Mouse (Mus musculus): ENCODE results near the gene Mgam. TPM values are rescaled to one million over a fixed set of nuclear protein-coding genes. Genes with fewer than 3 reads are reported as not detected.
"Not testable (repeated sequence)": the region's sequence is repeated elsewhere in the genome, so short reads cannot be mapped to it uniquely, and the experiment has no call there.

Mgam gene
- polyA plus RNA-seq, 1 experiment = 0.10 TPM

GRCm38 (mm10) chr6:40755948-40756347, 127.3 kb downstream of the Mgam start:
- DNase-seq (ENCODE audit: low read depth) = no peak
- TF ChIP-seq CTCF (IDR thresholded peaks at IDR 0.05; ENCODE audit: borderline replicate concordance, extremely low read depth, insufficient read depth, insufficient read length) (no peak), POLR2A (IDR thresholded peaks at IDR 0.05; ENCODE audit: borderline replicate concordance, extremely low read depth, insufficient read depth, insufficient read length, poor library complexity, severe bottlenecking) (no peak)

- not testable (repeated sequence) for DNase-seq (ENCODE audit: low read depth)
Measured at GRCm38 (mm10) chr6:40757346-40757745, 128.7 kb downstream of the Mgam start.

- no peak for DNase-seq (ENCODE audit: low read depth)
- TF ChIP-seq POLR2A (IDR thresholded peaks at IDR 0.05; ENCODE audit: borderline replicate concordance, extremely low read depth, insufficient read depth, insufficient read length, poor library complexity, severe bottlenecking) (no peak), CTCF (IDR thresholded peaks at IDR 0.05; ENCODE audit: borderline replicate concordance, extremely low read depth, insufficient read depth, insufficient read length) (no peak)
Measured at GRCm38 (mm10) chr6:40774656-40775055, 146.0 kb downstream of the Mgam start.

- no peak for TF ChIP-seq POLR2A (IDR thresholded peaks at IDR 0.05; ENCODE audit: borderline replicate concordance, extremely low read depth, insufficient read depth, insufficient read length, poor library complexity, severe bottlenecking)
- TF ChIP-seq CTCF (IDR thresholded peaks at IDR 0.05; ENCODE audit: borderline replicate concordance, extremely low read depth, insufficient read depth, insufficient read length) = no peak
- no peak for DNase-seq (ENCODE audit: low read depth)
Measured at GRCm38 (mm10) chr6:40778458-40778857, 149.8 kb downstream of the Mgam start.

GRCm38 (mm10) chr6:40783637-40784036, 155.0 kb downstream of the Mgam start:
- TF ChIP-seq POLR2A (IDR thresholded peaks at IDR 0.05; ENCODE audit: borderline replicate concordance, extremely low read depth, insufficient read depth, insufficient read length, poor library complexity, severe bottlenecking) (no peak), CTCF (IDR thresholded peaks at IDR 0.05; ENCODE audit: borderline replicate concordance, extremely low read depth, insufficient read depth, insufficient read length) (no peak)
- no peak for DNase-seq (ENCODE audit: low read depth)

GRCm38 (mm10) chr6:40784378-40784777, 155.7 kb downstream of the Mgam start:
- no peak for DNase-seq (ENCODE audit: low read depth)
- TF ChIP-seq POLR2A (IDR thresholded peaks at IDR 0.05; ENCODE audit: borderline replicate concordance, extremely low read depth, insufficient read depth, insufficient read length, poor library complexity, severe bottlenecking) (no peak), CTCF (IDR thresholded peaks at IDR 0.05; ENCODE audit: borderline replicate concordance, extremely low read depth, insufficient read depth, insufficient read length) (no peak)

GRCm38 (mm10) chr6:40795077-40795812, 166.6 kb downstream of the Mgam start:
- TF ChIP-seq POLR2A (IDR thresholded peaks at IDR 0.05; ENCODE audit: borderline replicate concordance, extremely low read depth, insufficient read depth, insufficient read length, poor library complexity, severe bottlenecking) = no peak
- TF ChIP-seq CTCF (IDR thresholded peaks at IDR 0.05; ENCODE audit: borderline replicate concordance, extremely low read depth, insufficient read depth, insufficient read length) = no peak
- no peak for DNase-seq (ENCODE audit: low read depth)

GRCm38 (mm10) chr6:40818237-40818902, 189.7 kb downstream of the Mgam start:
- DNase-seq (ENCODE audit: low read depth) = no peak

More at GRCm38 (mm10) chr6:40818237-40818902, 189.7 kb downstream of the Mgam start:
- no peak for TF ChIP-seq POLR2A (IDR thresholded peaks at IDR 0.05; ENCODE audit: borderline replicate concordance, extremely low read depth, insufficient read depth, insufficient read length, poor library complexity, severe bottlenecking)
- TF ChIP-seq CTCF (IDR thresholded peaks at IDR 0.05; ENCODE audit: borderline replicate concordance, extremely low read depth, insufficient read depth, insufficient read length) = no peak

Other genes with a start within 250 kb of the Mgam start
- gene E330009J07Rik, start 192.7 kb upstream of the Mgam start, polyA plus RNA-seq (2012; rRNA removed) = 17.8 and 26.4 TPM in 2 replicates
- gene Wee2, start 189.7 kb upstream of the Mgam start, polyA plus RNA-seq (2012; rRNA removed) = 0.13 and 0.14 TPM in 2 replicates
- 62.9 and 82.4 TPM in 2 replicates for gene Ssbp1, start 157.5 kb upstream of the Mgam start, polyA plus RNA-seq (2012; rRNA removed)
- 0.23 and 0.25 TPM in 2 replicates for gene Tas2r137, start 137.6 kb upstream of the Mgam start, polyA plus RNA-seq (2012; rRNA removed)
- gene Tas2r108, start 135.3 kb upstream of the Mgam start, polyA plus RNA-seq (2012; rRNA removed) = 0.27 and 0.49 TPM in 2 replicates
- not detected in 2 replicates for gene Prss37, start 109.3 kb upstream of the Mgam start, polyA plus RNA-seq (2012; rRNA removed)
- not detected in 2 replicates for gene Olfr461, start 73.8 kb upstream of the Mgam start, polyA plus RNA-seq (2012; rRNA removed)
- 0.26 and 0.27 TPM in 2 replicates for gene Olfr460, start 59.3 kb upstream of the Mgam start, polyA plus RNA-seq (2012; rRNA removed)
- gene Clec5a, start 43.0 kb upstream of the Mgam start, polyA plus RNA-seq (2012; rRNA removed) = 0.21 and 0.55 TPM in 2 replicates
- gene Tas2r138, start 15.5 kb upstream of the Mgam start, polyA plus RNA-seq (2012; rRNA removed) = not detected in 2 replicates